Mouse (Mus musculus): ENCODE results near the gene Gm10974.
A peak's percentile ranks its signal among the peaks of the same experiment; 100 is the strongest.

The Gm10974 gene

GRCm38 (mm10) chr7:66405951-66406721 lies 40.4 kb downstream of the Gm10974 start:
- DNase-seq (ENCODE audit: low read depth): no peak

- no peak for DNase-seq (ENCODE audit: low read depth)
Observed at GRCm38 (mm10) chr7:66406971-66407370, 41.3 kb downstream of the Gm10974 start.

GRCm38 (mm10) chr7:66409433-66409832 lies 43.7 kb downstream of the Gm10974 start:
- no peak for DNase-seq (ENCODE audit: low read depth)

- DNase-seq (ENCODE audit: low read depth): no peak
Observed at GRCm38 (mm10) chr7:66413093-66413492, 47.4 kb downstream of the Gm10974 start.

GRCm38 (mm10) chr7:66416829-66417228 lies 51.1 kb downstream of the Gm10974 start:
- DNase-seq (ENCODE audit: low read depth): no peak

GRCm38 (mm10) chr7:66418981-66419380 lies 53.3 kb downstream of the Gm10974 start:
- DNase-seq (ENCODE audit: low read depth): no peak

GRCm38 (mm10) chr7:66421903-66422302 lies 56.2 kb downstream of the Gm10974 start:
- DNase-seq (ENCODE audit: low read depth): no peak

GRCm38 (mm10) chr7:66427053-66427436 lies 61.3 kb downstream of the Gm10974 start:
- DNase-seq (ENCODE audit: low read depth): no peak

- no peak for DNase-seq (ENCODE audit: low read depth)
Observed at GRCm38 (mm10) chr7:66427437-66428161, 61.9 kb downstream of the Gm10974 start, which contains the start of gene Aldh1a3. TSS of gene Aldh1a3 (minus strand) at chr7:66427517.

GRCm38 (mm10) chr7:66434453-66434935 lies 68.8 kb downstream of the Gm10974 start:
- DNase-seq (ENCODE audit: low read depth): peak; percentile 17

Measured in c-Kit-positive CD71-positive TER-119-negative erythroid progenitor cells, embryonic 14.5 days (primary cell).